Mouse (Mus musculus): ENCODE measurements around the gene Crip2. TPM values are rescaled to one million over a fixed set of nuclear protein-coding genes. Genes with fewer than 3 reads are reported as not detected.

Crip2 gene
- total and polyA plus RNA-seq, 3 experiments: 1.3 to 9.5 TPM; not detected in 1

DNA sequence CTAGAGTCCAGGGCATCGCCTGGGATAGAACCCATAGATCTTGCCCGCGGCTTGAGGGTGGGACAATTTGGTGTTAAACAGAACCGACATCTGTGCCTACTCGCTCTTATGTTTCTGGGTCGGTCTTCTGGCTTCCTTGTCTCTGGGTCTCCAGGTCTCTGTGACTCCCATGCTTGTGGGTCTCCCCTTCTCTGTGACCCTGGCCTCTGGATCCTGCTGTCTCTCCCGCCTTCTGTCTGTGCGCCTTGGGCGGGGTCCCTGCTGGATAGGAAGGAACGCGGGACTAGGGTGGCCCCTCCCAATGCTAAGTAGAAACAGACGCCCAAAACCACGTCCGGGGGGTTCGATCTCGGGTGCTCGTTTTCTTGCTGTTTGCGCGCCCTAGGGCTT, 12.2 kb downstream of the Crip2 start:
- TF ChIP-seq POLR2AphosphoS5 (IDR thresholded peaks at IDR 0.05; ENCODE audit: insufficient replicate concordance, low read depth, low read length): no peak
- no peak for TF ChIP-seq GATA1 (IDR thresholded peaks at IDR 0.05; ENCODE audit: borderline replicate concordance, low read length)
- TF ChIP-seq TAL1 (conservative IDR thresholded peaks at IDR 0.05; ENCODE audit: low read depth, low read length): no peak
- no peak for TF ChIP-seq CTCF (IDR thresholded peaks at IDR 0.05; ENCODE audit: low read depth, low read length)
- TF ChIP-seq GATA2 (IDR thresholded peaks at IDR 0.05; ENCODE audit: borderline replicate concordance, low read depth, low read length): no peak
- ATAC-seq (ENCODE audit: extremely low read depth, insufficient number of reproducible peaks, low FRiP score, poor library complexity, severe bottlenecking) (peak; percentile 10), DNase-seq (ENCODE audit: low spot score) (peak; percentile 82)
- Histone ChIP-seq H3K36me3 (replicated peaks) (peaks cover 19% of the 10 kb centered on the region), H3K27me3 (ENCODE audit: insufficient read depth, low read length) (peaks cover 24% of the 10 kb centered on the region), H3K4me3 (ENCODE audit: low read depth, low read length) (peak overlapping the region; percentile 75), H3K9me3 (replicated peaks) (no peaks in the 10 kb centered on the region), H3K4me1 (ENCODE audit: insufficient read depth, low read depth, low read length) (peaks cover 94% of the 10 kb centered on the region)

DNA sequence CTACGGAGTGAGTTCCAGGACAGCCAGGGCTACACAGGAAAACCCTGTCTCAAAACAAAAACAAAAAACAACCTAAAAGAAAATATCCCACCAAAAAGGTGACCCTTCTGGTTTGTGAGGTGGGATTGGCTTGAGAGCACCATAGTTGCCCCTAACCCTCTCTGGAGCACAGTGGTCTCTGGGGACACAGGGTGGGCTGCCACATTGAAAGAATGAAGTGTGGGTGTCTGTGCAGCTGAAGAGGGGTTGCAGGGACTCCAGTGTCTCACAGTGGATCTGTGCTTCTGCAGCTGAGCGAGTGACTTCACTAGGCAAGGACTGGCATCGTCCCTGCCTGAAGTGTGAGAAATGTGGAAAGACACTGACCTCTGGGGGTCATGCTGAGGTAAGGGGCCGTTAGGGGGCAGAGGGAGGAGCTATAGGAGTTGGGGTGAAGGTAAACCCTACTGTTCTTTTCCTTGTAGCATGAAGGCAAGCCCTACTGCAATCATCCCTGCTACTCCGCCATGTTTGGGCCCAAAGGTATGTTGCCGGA, 13.0 kb downstream of the Crip2 start:
- Histone ChIP-seq H3K4me3 (ENCODE audit: low read depth, low read length) (peak overlapping the region; percentile 75; the same call in 1 of the 2 replicates), H3K9me3 (replicated peaks) (no peaks in the 10 kb centered on the region), H3K27me3 (ENCODE audit: insufficient read depth, low read length) (peaks cover 20% of the 10 kb centered on the region), H3K4me1 (ENCODE audit: insufficient read depth, low read depth, low read length) (peaks cover 89% of the 10 kb centered on the region), H3K36me3 (replicated peaks) (peaks cover 27% of the 10 kb centered on the region)
- no peak for ATAC-seq (ENCODE audit: extremely low read depth, insufficient number of reproducible peaks, low FRiP score, poor library complexity, severe bottlenecking)
- no peak for DNase-seq (ENCODE audit: low spot score)
- TF ChIP-seq CTCF (IDR thresholded peaks at IDR 0.05; ENCODE audit: low read depth, low read length): no peak
- no peak for TF ChIP-seq GATA1 (IDR thresholded peaks at IDR 0.05; ENCODE audit: borderline replicate concordance, low read length)
- no peak for TF ChIP-seq TAL1 (conservative IDR thresholded peaks at IDR 0.05; ENCODE audit: low read depth, low read length)
- TF ChIP-seq POLR2AphosphoS5 (IDR thresholded peaks at IDR 0.05; ENCODE audit: insufficient replicate concordance, low read depth, low read length): no peak
- TF ChIP-seq GATA2 (IDR thresholded peaks at IDR 0.05; ENCODE audit: borderline replicate concordance, low read depth, low read length): no peak

DNA sequence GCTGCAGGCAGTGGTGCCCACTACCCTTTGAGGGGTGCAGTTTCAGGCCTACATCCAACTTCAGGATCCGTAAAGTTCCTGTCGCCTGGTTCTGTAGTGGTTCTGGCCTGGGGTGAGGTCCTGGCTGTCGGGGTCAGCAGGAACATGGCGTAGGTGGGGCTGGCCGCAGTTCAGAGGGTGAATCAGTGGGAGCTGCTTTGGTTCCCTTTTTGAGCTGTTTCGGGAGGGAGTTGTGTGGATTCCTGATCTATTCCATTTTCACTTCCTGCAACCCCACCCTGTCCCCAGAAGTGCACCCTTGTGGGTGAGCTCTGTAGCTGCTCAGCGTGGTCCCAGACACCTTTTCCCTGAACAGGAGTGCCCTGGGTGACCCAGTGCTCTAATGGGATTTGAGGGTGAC, 13.9 kb downstream of the Crip2 start:
- no peak for DNase-seq (ENCODE audit: low spot score)
- ATAC-seq (ENCODE audit: extremely low read depth, insufficient number of reproducible peaks, low FRiP score, poor library complexity, severe bottlenecking): no peak
- Histone ChIP-seq H3K36me3 (replicated peaks) (peaks cover 32% of the 10 kb centered on the region), H3K4me1 (ENCODE audit: insufficient read depth, low read depth, low read length) (peaks cover 80% of the 10 kb centered on the region), H3K9me3 (replicated peaks) (no peaks in the 10 kb centered on the region), H3K27me3 (ENCODE audit: insufficient read depth, low read length) (peaks cover 20% of the 10 kb centered on the region), H3K4me3 (ENCODE audit: low read depth, low read length) (no peak overlapping the region)
- TF ChIP-seq CTCF (IDR thresholded peaks at IDR 0.05; ENCODE audit: low read depth, low read length) (no peak), GATA1 (IDR thresholded peaks at IDR 0.05; ENCODE audit: borderline replicate concordance, low read length) (no peak), TAL1 (conservative IDR thresholded peaks at IDR 0.05; ENCODE audit: low read depth, low read length) (no peak), GATA2 (IDR thresholded peaks at IDR 0.05; ENCODE audit: borderline replicate concordance, low read depth, low read length) (no peak), POLR2AphosphoS5 (IDR thresholded peaks at IDR 0.05; ENCODE audit: insufficient replicate concordance, low read depth, low read length) (no peak)

DNA sequence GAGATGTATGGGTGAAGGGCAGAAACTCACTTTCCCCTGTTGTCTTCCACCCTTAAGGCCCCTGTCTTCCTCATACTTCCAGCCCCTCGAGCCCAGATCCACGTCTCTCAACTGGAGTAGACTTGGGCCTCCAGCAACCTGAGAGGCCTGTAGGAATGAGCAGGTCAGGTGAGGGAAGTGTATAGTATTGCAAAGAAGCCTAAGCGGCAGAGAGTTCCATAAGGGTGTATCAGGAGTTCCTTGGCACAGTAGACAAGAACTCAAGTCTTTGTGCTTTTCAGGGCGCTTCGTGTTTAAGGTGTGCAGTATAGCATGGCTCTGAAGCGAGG, 14.7 kb downstream of the Crip2 start:
- peak overlapping the region; percentile 75 for H3K4me3 ChIP-seq (ENCODE audit: low read depth, low read length)
- ATAC-seq (ENCODE audit: extremely low read depth, insufficient number of reproducible peaks, low FRiP score, poor library complexity, severe bottlenecking) (no peak), DNase-seq (ENCODE audit: low spot score) (no peak)
- no peak for TF ChIP-seq POLR2AphosphoS5 (IDR thresholded peaks at IDR 0.05; ENCODE audit: insufficient replicate concordance, low read depth, low read length)
- no peak for TF ChIP-seq TAL1 (conservative IDR thresholded peaks at IDR 0.05; ENCODE audit: low read depth, low read length)
- no peak for TF ChIP-seq GATA1 (IDR thresholded peaks at IDR 0.05; ENCODE audit: borderline replicate concordance, low read length)
- TF ChIP-seq CTCF (IDR thresholded peaks at IDR 0.05; ENCODE audit: low read depth, low read length): no peak
- TF ChIP-seq GATA2 (IDR thresholded peaks at IDR 0.05; ENCODE audit: borderline replicate concordance, low read depth, low read length): no peak
- peaks cover 39% of the 10 kb centered on the region for H3K36me3 ChIP-seq (replicated peaks)
- H3K9me3 ChIP-seq (replicated peaks): no peaks in the 10 kb centered on the region
- H3K27me3 ChIP-seq (ENCODE audit: insufficient read depth, low read length): peaks cover 18% of the 10 kb centered on the region
- peaks cover 72% of the 10 kb centered on the region for H3K4me1 ChIP-seq (ENCODE audit: insufficient read depth, low read depth, low read length)

DNA sequence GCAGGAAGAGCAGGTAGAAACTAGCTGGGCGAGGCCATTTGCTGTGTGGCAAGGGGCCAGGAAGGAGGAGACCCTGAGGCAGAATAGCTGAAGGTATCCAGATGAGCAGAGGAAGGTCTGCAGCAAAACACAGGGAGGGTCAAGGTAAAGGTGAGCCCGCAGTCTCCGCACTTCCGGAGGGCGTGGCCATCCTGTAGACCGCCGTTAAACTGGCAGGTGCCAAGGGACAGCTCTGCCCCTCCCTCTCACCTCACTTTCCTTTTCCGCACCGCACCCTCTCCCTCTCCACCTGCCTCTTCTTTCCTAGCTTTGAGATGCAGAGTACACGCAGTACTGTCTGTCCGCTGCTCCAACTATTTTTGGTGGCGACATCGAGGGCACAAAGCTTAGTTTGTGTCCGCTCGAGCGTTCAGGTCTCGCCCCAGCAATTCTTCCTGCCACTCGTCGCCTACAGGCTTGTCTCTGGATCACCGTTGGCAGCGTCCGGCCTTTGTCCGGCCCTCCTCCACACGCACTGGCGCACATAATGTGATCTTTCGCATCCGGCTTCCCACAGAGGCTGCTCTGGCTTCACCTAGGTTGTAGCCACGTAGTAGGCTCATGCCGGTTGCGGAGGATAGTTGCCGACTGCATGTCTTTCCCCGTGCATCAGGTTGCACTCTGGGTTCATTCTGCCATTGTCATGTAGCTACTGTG, 15.2 kb downstream of the Crip2 start:
- peaks cover 45% of the 10 kb centered on the region for H3K36me3 ChIP-seq (replicated peaks)
- no peaks in the 10 kb centered on the region for H3K9me3 ChIP-seq (replicated peaks)
- H3K27me3 ChIP-seq (ENCODE audit: insufficient read depth, low read length): peaks cover 14% of the 10 kb centered on the region
- DNase-seq (ENCODE audit: low spot score): no peak
- H3K4me1 ChIP-seq (ENCODE audit: insufficient read depth, low read depth, low read length): peaks cover 68% of the 10 kb centered on the region
- peak overlapping the region; percentile 75 for H3K4me3 ChIP-seq (ENCODE audit: low read depth, low read length)
- 0 out of 2 replicates have a peak, but pooled peaks have one; percentile 0 for ATAC-seq (ENCODE audit: extremely low read depth, insufficient number of reproducible peaks, low FRiP score, poor library complexity, severe bottlenecking)
- TF ChIP-seq GATA2 (IDR thresholded peaks at IDR 0.05; ENCODE audit: borderline replicate concordance, low read depth, low read length) (no peak), CTCF (IDR thresholded peaks at IDR 0.05; ENCODE audit: low read depth, low read length) (no peak), GATA1 (IDR thresholded peaks at IDR 0.05; ENCODE audit: borderline replicate concordance, low read length) (no peak), POLR2AphosphoS5 (IDR thresholded peaks at IDR 0.05; ENCODE audit: insufficient replicate concordance, low read depth, low read length) (no peak), TAL1 (conservative IDR thresholded peaks at IDR 0.05; ENCODE audit: low read depth, low read length) (no peak)

DNA sequence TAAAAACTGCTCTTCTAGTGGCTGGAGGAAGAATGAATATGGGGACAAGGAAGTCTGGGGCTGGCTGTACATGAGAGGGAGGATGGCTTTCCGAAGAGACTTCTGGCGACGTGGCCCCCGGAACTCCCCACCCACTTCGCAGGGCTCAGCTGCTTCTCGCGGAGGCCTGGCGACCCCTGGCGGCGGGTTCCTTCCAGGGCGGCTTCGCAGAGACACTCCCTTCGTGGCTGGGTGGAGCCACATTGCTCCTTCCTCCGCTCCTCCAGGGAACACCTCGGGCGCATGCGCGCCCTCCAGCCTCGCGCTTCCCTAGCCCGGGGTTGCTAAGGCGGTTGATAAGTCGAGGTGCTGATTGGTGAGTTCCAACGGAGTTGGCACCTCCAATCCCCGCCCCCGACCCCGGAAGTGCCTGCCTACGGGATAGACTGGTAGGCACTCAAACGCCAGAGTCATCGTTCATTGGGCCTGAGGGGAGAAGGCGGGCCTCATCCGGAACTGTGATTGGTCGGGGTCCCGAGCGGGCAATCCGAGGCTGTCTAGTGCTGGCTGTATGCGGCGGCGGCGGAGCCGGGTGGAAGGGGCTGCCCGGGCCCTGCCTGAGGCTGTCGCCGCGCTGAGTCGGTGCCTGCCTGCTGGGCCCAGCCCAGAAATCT, 16.0 kb downstream of the Crip2 start, which contains the start of gene Tedc1:
Tedc1 (plus strand) TSS at position 535 of the 653 bp plus-strand sequence.
- ATAC-seq (ENCODE audit: extremely low read depth, insufficient number of reproducible peaks, low FRiP score, poor library complexity, severe bottlenecking) (peak; percentile 81), DNase-seq (ENCODE audit: low spot score) (peak; percentile 100)
- H3K4me3 ChIP-seq (ENCODE audit: low read depth, low read length): peak within 1 kb of the TSS; percentile 75
- TF ChIP-seq GATA1 (IDR thresholded peaks at IDR 0.05; ENCODE audit: borderline replicate concordance, low read length) (no peak), CTCF (IDR thresholded peaks at IDR 0.05; ENCODE audit: low read depth, low read length) (peak; percentile 87), POLR2AphosphoS5 (IDR thresholded peaks at IDR 0.05; ENCODE audit: insufficient replicate concordance, low read depth, low read length) (no peak), GATA2 (IDR thresholded peaks at IDR 0.05; ENCODE audit: borderline replicate concordance, low read depth, low read length) (no peak)
- H3K9me3 ChIP-seq (replicated peaks): no peaks in the 10 kb centered on the region
- H3K27me3 ChIP-seq (ENCODE audit: insufficient read depth, low read length): peaks cover 7% of the 10 kb centered on the region; the same call in 1 of the 2 replicates
- peaks cover 52% of the 10 kb centered on the region for H3K36me3 ChIP-seq (replicated peaks)
- peaks cover 61% of the 10 kb centered on the region for H3K4me1 ChIP-seq (ENCODE audit: insufficient read depth, low read depth, low read length)
